Mouse (Mus musculus) adrenal gland, postnatal 36 days (tissue): ENCODE results near the gene Cerk. TPM values are rescaled to one million over a fixed set of nuclear protein-coding genes. Genes with fewer than 3 reads are reported as not detected.
"Not testable (repeated sequence)": the region's sequence is repeated elsewhere in the genome, so short reads cannot be mapped to it uniquely, and the experiment has no call there.

ENCODE experiments used
- DNase-seq, 2 experiments: peaks; one replicate each; pipeline ENCODE4 v3.0.0; 2021; ENCODE audit warnings: mixed read lengths in 1 of 2
- total RNA-seq, 2 experiments: library from RNA; stranded (reverse); gene quantifications; 2 replicates each; pipeline ENCODE4 v1.2.3; 2021

Gene Cerk
- total RNA-seq, 2 experiments from 2014 or later = 27.1 to 74.2 TPM

GRCm38 (mm10) chr15:86181941-86182439 is 4.0 kb downstream of the Cerk start:
- peak in 1 of 2 experiments; percentile 53 for DNase-seq

- not testable (repeated sequence) for DNase-seq
Observed at GRCm38 (mm10) chr15:86181321-86181720, 4.6 kb downstream of the Cerk start.

- DNase-seq = no peak
Observed at GRCm38 (mm10) chr15:86180427-86180826, 5.5 kb downstream of the Cerk start.

GRCm38 (mm10) chr15:86178594-86178993 is 7.3 kb downstream of the Cerk start:
- DNase-seq = no peak

- DNase-seq = not testable (repeated sequence)
Observed at GRCm38 (mm10) chr15:86177703-86178251, 8.2 kb downstream of the Cerk start.

- DNase-seq = peak; percentile 40
Observed at GRCm38 (mm10) chr15:86176771-86177702, 8.9 kb downstream of the Cerk start.

- no peak for DNase-seq
Observed at GRCm38 (mm10) chr15:86176166-86176565, 9.8 kb downstream of the Cerk start.

- DNase-seq = no peak
Observed at GRCm38 (mm10) chr15:86175253-86176050, 10.5 kb downstream of the Cerk start.

GRCm38 (mm10) chr15:86173136-86173985 is 12.6 kb downstream of the Cerk start:
- no peak for DNase-seq

- DNase-seq = peak in 1 of 2 experiments; percentile 41
Observed at GRCm38 (mm10) chr15:86172526-86172925, 13.4 kb downstream of the Cerk start.

- DNase-seq = peak; percentile 43 to 51
Observed at GRCm38 (mm10) chr15:86172124-86172523, 13.8 kb downstream of the Cerk start.

- DNase-seq = no peak
Observed at GRCm38 (mm10) chr15:86171316-86171715, 14.6 kb downstream of the Cerk start.

- peak in 1 of 2 experiments; percentile 53 for DNase-seq
Observed at GRCm38 (mm10) chr15:86169817-86170110, 16.2 kb downstream of the Cerk start.

GRCm38 (mm10) chr15:86168941-86169816 is 16.8 kb downstream of the Cerk start:
- no peak for DNase-seq

- no peak for DNase-seq
Observed at GRCm38 (mm10) chr15:86168505-86168867, 17.5 kb downstream of the Cerk start.

GRCm38 (mm10) chr15:86167787-86168504 is 18.0 kb downstream of the Cerk start:
- DNase-seq = no peak

- DNase-seq = no peak
Observed at GRCm38 (mm10) chr15:86167032-86167655, 18.8 kb downstream of the Cerk start.

- DNase-seq = no peak
Observed at GRCm38 (mm10) chr15:86165811-86166590, 19.9 kb downstream of the Cerk start.
